ENCODE assay signal across 21 mouse cellular contexts in genomic region chr7:66040026-66040814, GRCm38 (mm10). TPM values are rescaled to one million over a fixed set of nuclear protein-coding genes. Genes with fewer than 3 reads are reported as not detected.
"Had no signal": no experiment of that assay in that cellular context is flagged by ENCODE, and none has a peak within 500 bp of the region (broad histone marks: within the 10 kb centered on the region; RNA-seq: fewer than 3 reads in every experiment).

No protein-coding gene starts in this region.

- H3K4me2 ChIP-seq: liver, embryonic 15.5 days; lung, embryonic 14.5 days; midbrain, embryonic 15.5 days had no signal

- H3K36me3 ChIP-seq: liver, embryonic 15.5 days; midbrain, embryonic 15.5 days had no signal

- H3K9me3 ChIP-seq: liver, embryonic 15.5 days; midbrain, embryonic 15.5 days had no signal

- H3K4me3 ChIP-seq: liver, embryonic 15.5 days; midbrain, embryonic 15.5 days had no signal

- ATAC-seq: hindbrain, embryonic 16.5 days; inflammation-experienced regulatory T-cells, adult 6 months; intestine, postnatal 0 days; midbrain, embryonic 15.5 days had no signal

- H3K27me3 ChIP-seq: midbrain, embryonic 15.5 days had no signal

- H3K4me1 ChIP-seq: liver, embryonic 15.5 days had no signal

- DNase-seq: kidney, adult 8-10 months; kidney, postnatal 36 days; layer of hippocampus, adult 9-11 months; left cerebral cortex, postnatal 4 days; lung, embryonic 14.5 days; lung, postnatal 10 days; right cerebral cortex, adult 18-20 months; right cerebral cortex, postnatal 25 days; thymus, postnatal 4 days had no signal

- H3K27ac ChIP-seq: liver, embryonic 15.5 days; macrophage; midbrain, embryonic 15.5 days; stomach, postnatal 0 days had no signal

- H3K9ac ChIP-seq: liver, embryonic 15.5 days; lung, embryonic 14.5 days; midbrain, embryonic 15.5 days had no signal

RNA-seq across cellular contexts. Expression of gene Gm45213, which starts 3.2 kb away (rescaled TPM):
- total RNA-seq: layer of hippocampus, adult 18-20 months; left cerebral cortex, postnatal 4 days; monocyte, adult 5-6 weeks had no signal
- polyA plus RNA-seq: hindbrain, embryonic 16.5 days; inflammation-experienced regulatory T-cells, adult 6 months; intestine, postnatal 0 days; kidney, embryonic 16.5 days; liver, embryonic 15.5 days; lung, embryonic 14.5 days; macrophage; midbrain, embryonic 15.5 days; neural tube, embryonic 14.5 days; small intestine, adult 2 months; stomach, postnatal 0 days had no signal
